Mouse (Mus musculus): ENCODE measurements around the gene Zcwpw1.

The Zcwpw1 gene

DNA sequence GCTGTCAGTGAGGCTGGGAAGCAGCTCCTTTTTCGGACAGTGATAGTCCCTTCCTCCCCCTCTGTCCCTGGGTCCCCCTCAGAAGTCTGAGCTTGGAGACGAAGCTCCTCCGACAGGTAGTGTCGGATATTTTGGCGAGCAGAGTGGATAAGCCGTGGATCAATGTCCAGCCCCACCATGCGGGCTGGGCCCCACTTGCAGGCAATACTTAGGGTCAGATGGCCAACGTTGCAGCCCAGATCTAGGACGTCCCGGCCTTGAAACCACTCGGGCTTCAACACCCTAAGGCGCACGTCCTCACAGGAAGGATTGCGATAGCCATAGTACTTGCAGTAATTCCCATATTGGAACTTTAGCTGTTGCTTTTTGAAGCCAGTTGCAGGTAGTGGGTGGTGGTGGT, 3.1 kb upstream of the Zcwpw1 start:
- DNase-seq (ENCODE audit: low spot score): no peak

DNA sequence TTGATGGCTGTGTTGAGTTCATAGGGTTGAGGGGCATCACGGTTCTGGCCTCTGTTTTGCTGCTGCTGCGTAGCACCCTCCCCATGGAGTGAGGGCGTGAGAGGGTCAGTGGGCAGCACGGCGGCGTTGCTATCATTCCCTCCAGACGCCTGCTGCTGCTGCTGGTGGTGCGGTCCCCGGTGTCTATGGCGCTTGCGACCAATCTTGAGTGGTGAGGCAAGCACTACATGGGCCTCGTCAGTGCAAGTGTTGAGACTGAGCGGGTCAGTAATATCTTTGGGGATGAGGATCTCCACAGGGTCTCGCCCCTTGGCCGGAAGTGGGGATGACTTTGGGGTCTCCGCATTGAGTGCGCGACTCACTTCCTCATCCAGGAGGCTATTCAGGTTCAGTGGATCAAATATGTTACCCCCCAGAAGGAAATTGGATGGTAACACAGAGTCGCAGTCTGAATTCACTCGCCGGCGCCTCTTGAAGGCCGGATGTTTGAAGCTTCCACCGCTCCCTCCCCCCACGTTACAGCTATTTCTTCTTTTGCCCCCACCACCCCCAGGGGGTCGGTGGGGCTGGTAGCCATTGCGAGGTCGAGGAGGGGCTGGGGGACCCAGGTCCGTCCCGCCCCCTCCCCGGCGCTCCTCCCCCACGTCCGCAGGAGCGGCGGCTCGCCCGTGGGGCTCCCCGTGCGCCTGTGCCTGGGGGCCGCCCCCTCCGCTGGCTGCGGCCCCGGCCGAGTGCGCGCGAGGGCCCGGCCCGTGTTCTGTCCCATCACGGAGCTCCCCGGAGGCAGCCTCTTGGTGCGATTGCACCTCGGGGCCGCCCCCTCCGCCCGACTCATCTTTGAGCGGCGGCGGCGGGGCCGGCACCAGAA, 2.2 kb upstream of the Zcwpw1 start:
- DNase-seq (ENCODE audit: low spot score): no peak

- peak; percentile 99 for DNase-seq (ENCODE audit: low spot score)
These were observed 1.3 kb upstream of the Zcwpw1 start for GRCm38 (mm10) chr5:137786109-137786942.

DNA sequence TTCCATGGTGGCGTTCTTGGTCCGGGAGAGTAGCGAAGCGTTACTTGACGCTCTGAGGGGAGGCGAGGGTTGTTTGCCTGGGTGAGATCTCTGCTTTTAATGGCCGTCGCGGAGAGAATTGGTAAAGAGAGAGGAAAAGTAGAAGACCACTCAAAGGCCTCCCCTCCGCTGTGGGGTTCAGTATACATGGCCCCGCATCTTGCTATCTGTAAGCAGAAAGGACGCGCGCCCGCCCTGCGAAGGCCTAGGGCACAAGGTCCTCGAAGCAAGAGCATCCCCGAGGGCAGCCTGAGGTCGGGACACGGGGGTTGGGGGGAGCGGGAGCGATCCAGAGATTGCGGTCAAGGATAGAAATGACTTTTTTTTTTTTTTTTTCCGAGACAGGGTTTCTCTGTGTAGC, 573 bp downstream of the Zcwpw1 start:
- DNase-seq (ENCODE audit: low spot score): peak; percentile 72

GRCm38 (mm10) chr5:137788946-137789531, 1.4 kb downstream of the Zcwpw1 start:
- DNase-seq (ENCODE audit: low spot score): no peak

- DNase-seq (ENCODE audit: low spot score): no peak
These were observed 4.0 kb downstream of the Zcwpw1 start for GRCm38 (mm10) chr5:137791553-137791952.

GRCm38 (mm10) chr5:137796606-137797005, 9.0 kb downstream of the Zcwpw1 start:
- DNase-seq (ENCODE audit: low spot score): no peak

DNA sequence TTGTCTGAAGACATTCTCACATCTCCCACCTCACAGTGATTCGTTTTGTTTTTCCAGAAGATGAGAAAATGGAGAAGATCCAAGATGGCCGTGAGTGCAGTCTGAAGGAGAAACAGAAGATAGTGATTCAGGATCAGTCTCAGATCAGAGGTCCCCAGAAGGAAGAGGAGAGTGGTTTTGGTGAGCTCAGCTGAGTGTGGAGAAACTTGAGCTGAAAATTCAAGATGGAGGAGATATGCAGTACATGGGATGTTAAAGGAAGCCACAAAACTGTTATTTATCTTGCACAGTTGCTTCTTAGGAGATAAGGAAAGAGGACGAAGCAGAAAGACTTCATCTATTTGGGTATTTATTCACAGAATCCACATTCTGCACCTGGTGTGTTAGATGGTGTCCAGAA, 13.3 kb downstream of the Zcwpw1 start:
- DNase-seq (ENCODE audit: low spot score): no peak

DNA sequence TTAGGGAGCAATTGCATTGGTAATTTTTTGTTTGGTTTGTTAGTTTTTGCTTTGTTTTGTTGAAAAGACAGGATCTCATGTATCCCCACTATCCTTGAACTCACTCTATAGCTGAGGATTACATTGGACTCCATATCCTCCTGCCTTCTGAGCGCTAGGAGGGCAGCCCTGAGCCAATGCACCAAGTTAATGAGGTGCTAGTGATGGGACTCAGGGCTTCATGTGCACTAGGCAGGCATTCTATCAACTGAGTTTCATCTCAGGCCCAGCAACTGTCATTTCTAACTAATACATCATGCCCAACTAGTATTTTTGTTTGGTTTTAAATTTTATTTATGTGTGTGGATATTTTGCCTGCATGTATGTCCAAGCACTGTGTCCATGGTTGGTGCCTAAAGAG, 18.6 kb downstream of the Zcwpw1 start:
- no peak for DNase-seq (ENCODE audit: low spot score)

- DNase-seq (ENCODE audit: low spot score): no peak
These were observed 20.7 kb downstream of the Zcwpw1 start for GRCm38 (mm10) chr5:137808316-137808715.

DNA sequence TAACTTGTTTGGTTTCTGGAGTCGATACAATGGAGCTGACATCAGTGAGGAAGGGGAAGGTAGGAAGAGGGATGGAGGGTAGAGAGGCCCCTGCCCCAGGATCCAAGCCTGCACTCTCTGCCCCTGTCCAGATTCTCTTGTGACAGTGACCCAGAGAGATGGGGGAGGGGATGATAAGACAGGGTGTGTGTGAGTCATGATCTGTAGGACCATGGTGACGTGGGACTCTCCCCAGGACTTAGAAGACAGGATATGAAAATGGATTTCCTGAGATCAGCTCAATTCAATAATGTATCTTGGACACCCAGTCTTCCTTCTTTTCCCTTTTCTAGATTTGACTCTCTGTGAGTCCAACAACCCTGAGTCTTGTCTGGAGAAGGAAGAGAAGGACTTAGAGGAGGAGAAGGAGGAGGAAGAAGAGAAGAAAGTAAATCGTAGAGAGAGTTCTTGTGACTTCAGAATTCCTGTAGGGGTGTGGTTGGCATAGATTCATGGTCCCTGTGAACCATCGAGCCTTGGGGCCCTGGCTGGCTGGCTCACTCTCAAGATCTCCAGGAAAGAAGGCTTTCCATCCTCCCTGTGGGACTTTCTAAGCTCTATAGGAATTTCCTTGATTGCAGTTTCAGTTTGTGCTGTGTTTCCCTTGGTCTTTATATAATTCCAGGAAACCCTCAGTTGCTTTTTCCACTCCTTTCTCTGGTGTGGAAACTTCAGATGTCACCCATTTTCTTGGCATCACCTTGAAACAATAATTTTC, 30.0 kb downstream of the Zcwpw1 start:
- DNase-seq (ENCODE audit: low spot score): no peak

DNA sequence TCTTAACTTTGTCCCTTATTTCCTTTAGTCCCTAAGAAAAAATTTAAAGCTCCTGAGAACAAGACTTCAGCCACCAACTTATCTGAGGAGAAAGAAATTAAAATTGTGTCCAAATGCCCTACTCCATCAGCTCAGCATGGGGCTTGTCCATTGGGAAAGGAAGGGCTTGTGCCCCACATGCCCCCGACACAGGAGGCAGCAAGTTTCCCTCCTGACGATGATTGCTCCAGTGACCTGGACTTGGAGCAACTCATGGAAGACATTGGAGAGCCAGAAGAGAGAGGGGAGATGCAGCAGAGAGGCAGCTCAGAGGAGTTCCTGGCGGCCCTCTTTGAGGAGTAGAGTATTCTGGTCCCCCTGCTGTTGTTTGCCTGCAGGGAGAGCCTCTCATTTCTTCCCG, 34.5 kb downstream of the Zcwpw1 start:
- DNase-seq (ENCODE audit: low spot score): no peak

DNA sequence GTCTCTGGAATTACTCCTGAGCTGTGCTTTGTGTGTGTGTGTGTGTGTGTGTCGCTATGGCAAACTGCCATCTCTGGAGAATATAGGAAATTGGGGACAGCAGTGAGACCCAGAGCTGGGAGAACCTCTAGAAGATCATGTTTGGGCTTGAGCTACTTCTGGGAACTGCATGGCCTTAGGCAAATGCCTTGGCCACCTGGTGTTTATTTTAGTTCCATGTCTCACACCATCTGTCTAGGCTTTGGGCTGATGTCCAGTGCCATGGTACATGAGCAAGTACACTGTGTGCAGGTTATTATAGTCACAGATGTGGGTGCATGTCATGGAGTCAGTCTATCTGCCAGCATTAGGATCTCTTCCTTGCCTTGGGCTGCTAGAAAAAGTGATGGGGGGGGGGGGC, 35.0 kb downstream of the Zcwpw1 start:
- no peak for DNase-seq (ENCODE audit: low spot score)

GRCm38 (mm10) chr5:137823455-137824045, 36.0 kb downstream of the Zcwpw1 start:
- no peak for DNase-seq (ENCODE audit: low spot score)

GRCm38 (mm10) chr5:137825030-137825429, 37.4 kb downstream of the Zcwpw1 start:
- no peak for DNase-seq (ENCODE audit: low spot score)

- peak; percentile 3 for DNase-seq (ENCODE audit: low spot score)
These were observed 38.4 kb downstream of the Zcwpw1 start for GRCm38 (mm10) chr5:137825971-137826370.

DNA sequence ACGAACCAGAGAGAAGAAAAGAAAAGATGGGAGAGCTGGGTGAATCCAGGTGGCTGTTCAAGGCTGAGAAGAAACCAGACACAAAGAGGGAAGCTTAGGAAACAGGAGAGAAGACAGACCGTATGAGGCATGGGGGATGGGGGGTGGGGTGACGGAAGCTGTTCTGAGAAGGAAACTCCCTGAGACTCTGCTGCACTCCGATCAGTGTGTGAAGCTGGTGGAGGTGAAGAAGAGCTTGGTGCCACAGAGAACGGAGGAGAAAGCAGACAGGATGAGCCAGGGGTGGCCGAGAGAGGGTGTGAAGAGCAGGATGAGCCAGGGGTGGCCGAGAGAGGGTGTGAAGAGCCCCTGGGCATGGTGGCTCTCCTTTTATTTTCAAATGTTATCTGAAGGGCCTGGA, 38.8 kb downstream of the Zcwpw1 start:
- peak; percentile 2 for DNase-seq (ENCODE audit: low spot score)

DNA sequence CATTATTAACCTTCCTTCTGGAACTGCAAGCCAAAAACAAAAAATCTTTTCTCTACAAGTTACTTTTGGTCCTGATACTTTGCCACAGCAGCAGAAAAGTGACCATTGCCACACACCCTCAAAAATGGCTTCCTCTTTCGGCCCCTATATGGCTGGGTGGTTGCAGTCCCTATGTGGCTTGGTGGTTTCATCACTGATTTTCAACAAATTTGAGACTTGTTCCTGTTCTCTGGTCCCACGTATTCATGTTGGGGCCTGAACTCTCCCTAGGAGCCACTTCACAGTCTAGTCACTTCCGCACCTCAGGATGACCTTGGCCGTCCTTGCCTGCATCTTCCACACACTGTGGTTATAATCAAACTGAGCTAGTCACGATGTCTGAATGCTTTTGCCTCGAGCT, 41.1 kb downstream of the Zcwpw1 start:
- DNase-seq (ENCODE audit: low spot score): peak; percentile 1

- peak; percentile 1 for DNase-seq (ENCODE audit: low spot score)
These were observed 42.6 kb downstream of the Zcwpw1 start for GRCm38 (mm10) chr5:137830238-137830637.

GRCm38 (mm10) chr5:137831106-137831505, 43.5 kb downstream of the Zcwpw1 start:
- peak; percentile 1 for DNase-seq (ENCODE audit: low spot score)

DNA sequence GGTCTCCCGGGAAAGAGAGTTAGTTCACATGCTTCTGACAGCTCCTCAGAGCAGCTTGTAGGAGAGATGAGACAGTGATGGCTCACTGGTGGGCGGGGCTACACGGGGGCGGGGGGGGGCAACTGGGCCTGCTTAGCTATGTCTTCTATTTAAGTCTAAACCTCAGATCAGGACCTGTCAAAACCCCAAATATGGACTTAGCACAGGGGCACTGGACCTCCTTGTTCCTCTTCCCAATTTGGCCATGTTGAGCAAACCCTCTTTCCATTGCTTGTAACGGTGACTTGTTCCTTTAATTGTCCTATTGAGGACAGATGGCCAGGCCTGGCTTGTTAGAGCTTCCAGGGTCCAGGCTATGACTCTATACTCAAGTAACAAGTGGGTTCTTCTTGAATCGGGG, 43.9 kb downstream of the Zcwpw1 start:
- DNase-seq (ENCODE audit: low spot score): peak; percentile 2

GRCm38 (mm10) chr5:137833500-137833899, 45.9 kb downstream of the Zcwpw1 start:
- DNase-seq (ENCODE audit: low spot score): peak; percentile 2
